Mouse (Mus musculus): ENCODE data around the gene Ano6.

GRCm38 (mm10) chr15:95833292-95833691 lies 42.6 kb downstream of the Ano6 start:
- TF ChIP-seq POLR2A (IDR thresholded peaks at IDR 0.05; ENCODE audit: borderline replicate concordance, insufficient read depth, low read length) (no peak), CTCF (IDR thresholded peaks at IDR 0.05; ENCODE audit: borderline replicate concordance, insufficient read depth, low read depth, low read length) (no peak)

Data from cerebellum, adult 2 months (tissue).